Mouse (Mus musculus) liver, embryonic 13.5 days (tissue): ENCODE measurements around the gene Sap25. TPM values are rescaled to one million over a fixed set of nuclear protein-coding genes. Genes with fewer than 3 reads are reported as not detected.

Experiments used
- ATAC-seq: fragments of 200-750 bp; cut with Nextera tagmentation; 2 replicates; pipeline ENCODE4 v1.8.0; 2017; ENCODE audit warnings: low read depth, mild to moderate bottlenecking, moderate number of reproducible peaks, moderate library complexity
- DNase-seq: peaks from one replicate; pipeline ENCODE4 v3.0.0; 2022
- H3K27ac ChIP-seq: fragments of 300-500 bp; sonication (generic); 2 replicates; pipeline ENCODE4 v1.5.1; 2015; ENCODE audit warnings: moderate library complexity, mild to moderate bottlenecking, inconsistent platforms
- H3K27me3 ChIP-seq: fragments of 300-500 bp; sonication (generic); 2 replicates; pipeline ENCODE4 v1.6.1; 2015; ENCODE audit warnings: mild to moderate bottlenecking, inconsistent platforms
- H3K36me3 ChIP-seq: fragments of 300-500 bp; sonication (generic); 2 replicates; pipeline ENCODE4 v1.6.1; 2015; ENCODE audit warnings: mild to moderate bottlenecking, inconsistent platforms
- H3K4me1 ChIP-seq: fragments of 300-500 bp; sonication (generic); replicated peaks from 2 replicates; pipeline ENCODE4 v1.6.1; 2015; ENCODE audit warnings: inconsistent platforms
- H3K4me2 ChIP-seq: fragments of 300-500 bp; sonication (generic); 2 replicates; pipeline ENCODE4 v1.6.1; 2015; ENCODE audit warnings: inconsistent platforms, mild to moderate bottlenecking, moderate library complexity
- H3K4me3 ChIP-seq: fragments of 300-500 bp; sonication (generic); replicated peaks from 2 replicates; pipeline ENCODE4 v1.5.1; 2015; ENCODE audit warnings: mild to moderate bottlenecking, inconsistent platforms
- H3K9ac ChIP-seq: fragments of 300-500 bp; sonication (generic); 2 replicates; pipeline ENCODE4 v1.6.1; 2015; ENCODE audit warnings: mild to moderate bottlenecking, inconsistent platforms
- H3K9me3 ChIP-seq: fragments of 300-500 bp; sonication (generic); replicated peaks from 2 replicates; pipeline ENCODE4 v1.6.1; 2016; ENCODE audit warnings: inconsistent platforms
- WGBS: fragments of 180-500 bp; shearing (Covaris S2); methylation state at CpG from one replicate; pipeline ENCODE4 v1.1.7; 2015; ENCODE audit not compliant: insufficient replicate concordance; 5-methylcytosine and 5-hydroxymethylcytosine counted together
- polyA plus RNA-seq: library from polyadenylated mRNA; unstranded; fragments of >200 nt; fragmentation: Nextera tagmentation; extraction: Ambion mirVana; gene quantifications from 2 replicates; pipeline ENCODE4 v1.2.1, GENCODE M21; 2015

Gene Sap25
- polyA plus RNA-seq, 1 experiment from 2014 or later, result 2.8 TPM

GRCm38 (mm10) chr5:137628498-137629305 is 12.4 kb upstream of the Sap25 start, which contains the start of the genes Fbxo24, Lrch4 and Gm20605:
TSS of gene Fbxo24 (minus strand) at chr5:137629002.
TSS of gene Lrch4 (plus strand) at chr5:137629121.
TSS of gene Gm20605 (plus strand) at chr5:137629175.
- peak within 1 kb of the TSS; percentile 97 for H3K27ac ChIP-seq
- under 1% methylated on average over 46 of the region's 46 CpGs for WGBS
- peak; percentile 99 for DNase-seq
- peak within 1 kb of the TSS; percentile 91 for H3K9ac ChIP-seq
- no peaks in the 10 kb centered on the region for H3K9me3 ChIP-seq
- no peaks in the 10 kb centered on the region for H3K27me3 ChIP-seq
- ATAC-seq, result peak; percentile 92
- H3K4me1 ChIP-seq, result peaks cover 55% of the 10 kb centered on the region
- peak within 1 kb of the TSS; percentile 97 for H3K4me2 ChIP-seq
- H3K36me3 ChIP-seq, result peaks cover 11% of the 10 kb centered on the region
- H3K4me3 ChIP-seq, result peak within 1 kb of the TSS; percentile 93

- DNase-seq, result peak; percentile 66
- H3K27me3 ChIP-seq, result no peaks in the 10 kb centered on the region
- peaks cover 58% of the 10 kb centered on the region for H3K4me1 ChIP-seq
- H3K4me2 ChIP-seq, result peak overlapping the region; percentile 97
- H3K27ac ChIP-seq, result peak overlapping the region; percentile 97
- H3K9ac ChIP-seq, result peak overlapping the region; percentile 91
- peak overlapping the region; percentile 93 for H3K4me3 ChIP-seq
- under 1% methylated on average over 23 of the region's 23 CpGs for whole genome bisulfite sequencing
- ATAC-seq, result peak; percentile 43
- H3K36me3 ChIP-seq, result peaks cover 17% of the 10 kb centered on the region
- no peaks in the 10 kb centered on the region for H3K9me3 ChIP-seq
Measured at GRCm38 (mm10) chr5:137629306-137629721, 11.8 kb upstream of the Sap25 start.

GRCm38 (mm10) chr5:137629906-137630545 is 11.1 kb upstream of the Sap25 start:
- H3K4me2 ChIP-seq, result peak overlapping the region; percentile 97
- no peaks in the 10 kb centered on the region for H3K27me3 ChIP-seq
- no peak for ATAC-seq
- H3K4me1 ChIP-seq, result peaks cover 51% of the 10 kb centered on the region
- H3K4me3 ChIP-seq, result peak overlapping the region; percentile 93
- peak overlapping the region; percentile 97 for H3K27ac ChIP-seq
- 2% methylated on average over 6 of the region's 6 CpGs for WGBS
- DNase-seq, result peak; percentile 26
- H3K36me3 ChIP-seq, result peaks cover 24% of the 10 kb centered on the region
- H3K9ac ChIP-seq, result peak overlapping the region; percentile 91
- H3K9me3 ChIP-seq, result no peaks in the 10 kb centered on the region

GRCm38 (mm10) chr5:137630602-137631001 is 10.5 kb upstream of the Sap25 start:
- ATAC-seq (no peak), DNase-seq (no peak)
- no peaks in the 10 kb centered on the region for H3K9me3 ChIP-seq
- peak overlapping the region; percentile 97 for H3K4me2 ChIP-seq
- H3K9ac ChIP-seq, result peak overlapping the region; percentile 91
- H3K4me3 ChIP-seq, result peak overlapping the region; percentile 93
- peak overlapping the region; percentile 97 for H3K27ac ChIP-seq
- peaks cover 51% of the 10 kb centered on the region for H3K4me1 ChIP-seq
- H3K36me3 ChIP-seq, result peaks cover 30% of the 10 kb centered on the region
- no peaks in the 10 kb centered on the region for H3K27me3 ChIP-seq
- WGBS, result 17% methylated on average over 3 of the region's 3 CpGs

- Histone ChIP-seq H3K36me3 (peaks cover 36% of the 10 kb centered on the region), H3K27ac (peak overlapping the region; percentile 97), H3K9ac (peak overlapping the region; percentile 91), H3K4me2 (peak overlapping the region; percentile 97), H3K27me3 (no peaks in the 10 kb centered on the region), H3K9me3 (no peaks in the 10 kb centered on the region), H3K4me3 (peak overlapping the region; percentile 93), H3K4me1 (peaks cover 51% of the 10 kb centered on the region)
- 18% methylated on average over 9 of the region's 9 CpGs for WGBS
- ATAC-seq (no peak), DNase-seq (no peak)
Measured at GRCm38 (mm10) chr5:137631171-137631570, 10.0 kb upstream of the Sap25 start.

- Histone ChIP-seq H3K27ac (peak overlapping the region; percentile 97), H3K9me3 (no peaks in the 10 kb centered on the region), H3K4me3 (peak overlapping the region; percentile 93), H3K4me1 (peaks cover 51% of the 10 kb centered on the region), H3K36me3 (peaks cover 40% of the 10 kb centered on the region), H3K27me3 (no peaks in the 10 kb centered on the region), H3K9ac (peak overlapping the region; percentile 91), H3K4me2 (peak overlapping the region; percentile 97)
- no peak for DNase-seq
- 20% methylated on average over 4 of the region's 4 CpGs for WGBS
- no peak for ATAC-seq
Measured at GRCm38 (mm10) chr5:137631591-137631990, 9.5 kb upstream of the Sap25 start.

GRCm38 (mm10) chr5:137633397-137634084 is 7.6 kb upstream of the Sap25 start:
- DNase-seq (no peak), ATAC-seq (no peak)
- H3K4me2 ChIP-seq, result no peak overlapping the region
- peaks cover 59% of the 10 kb centered on the region for H3K36me3 ChIP-seq
- H3K9me3 ChIP-seq, result no peaks in the 10 kb centered on the region
- peaks cover 41% of the 10 kb centered on the region for H3K4me1 ChIP-seq
- 79% methylated on average over 12 of the region's 12 CpGs for WGBS
- H3K9ac ChIP-seq, result no peak overlapping the region
- H3K27me3 ChIP-seq, result no peaks in the 10 kb centered on the region
- H3K4me3 ChIP-seq, result no peak overlapping the region
- H3K27ac ChIP-seq, result no peak overlapping the region

- 75% methylated on average over 7 of the region's 7 CpGs for WGBS
- peaks cover 84% of the 10 kb centered on the region for H3K36me3 ChIP-seq
- H3K9me3 ChIP-seq, result no peaks in the 10 kb centered on the region
- no peak overlapping the region for H3K4me3 ChIP-seq
- peaks cover 14% of the 10 kb centered on the region for H3K27me3 ChIP-seq
- no peak overlapping the region for H3K27ac ChIP-seq
- H3K9ac ChIP-seq, result no peak overlapping the region
- peaks cover 32% of the 10 kb centered on the region for H3K4me1 ChIP-seq
- ATAC-seq (no peak), DNase-seq (no peak)
- no peak overlapping the region for H3K4me2 ChIP-seq
Measured at GRCm38 (mm10) chr5:137639472-137639871, 1.7 kb upstream of the Sap25 start.

GRCm38 (mm10) chr5:137642886-137643285 is 1.8 kb downstream of the Sap25 start:
- WGBS, result 66% methylated on average over 4 of the region's 4 CpGs
- H3K27ac ChIP-seq, result no peak overlapping the region
- no peak for ATAC-seq
- peaks cover 50% of the 10 kb centered on the region for H3K36me3 ChIP-seq
- H3K4me1 ChIP-seq, result peaks cover 59% of the 10 kb centered on the region
- no peak overlapping the region for H3K9ac ChIP-seq
- peaks cover 38% of the 10 kb centered on the region for H3K27me3 ChIP-seq
- DNase-seq, result no peak
- H3K4me2 ChIP-seq, result no peak overlapping the region
- no peak overlapping the region for H3K4me3 ChIP-seq
- no peaks in the 10 kb centered on the region for H3K9me3 ChIP-seq

- H3K4me3 ChIP-seq, result no peak overlapping the region
- H3K4me2 ChIP-seq, result no peak overlapping the region
- WGBS, result 55% methylated on average over 19 of the region's 19 CpGs
- no peaks in the 10 kb centered on the region for H3K9me3 ChIP-seq
- DNase-seq (no peak), ATAC-seq (no peak)
- H3K27ac ChIP-seq, result no peak overlapping the region
- H3K27me3 ChIP-seq, result peaks cover 38% of the 10 kb centered on the region
- no peak overlapping the region for H3K9ac ChIP-seq
- H3K36me3 ChIP-seq, result peaks cover 34% of the 10 kb centered on the region
- H3K4me1 ChIP-seq, result peaks cover 66% of the 10 kb centered on the region
Measured at GRCm38 (mm10) chr5:137644484-137644883, 3.4 kb downstream of the Sap25 start.

GRCm38 (mm10) chr5:137645091-137645651 is 4.0 kb downstream of the Sap25 start:
- Histone ChIP-seq H3K4me2 (peak overlapping the region; percentile 71), H3K9me3 (no peaks in the 10 kb centered on the region), H3K27ac (no peak overlapping the region), H3K4me3 (peak overlapping the region; percentile 44), H3K9ac (peak overlapping the region; percentile 23), H3K36me3 (peaks cover 27% of the 10 kb centered on the region), H3K27me3 (peaks cover 38% of the 10 kb centered on the region), H3K4me1 (peaks cover 69% of the 10 kb centered on the region)
- 4% methylated on average over 44 of the region's 44 CpGs for WGBS
- ATAC-seq (no peak), DNase-seq (peak; percentile 41)
